Mouse (Mus musculus) kidney, adult 18-20 months (tissue): Measurements from ENCODE around the gene Tnfaip1.

Experiments used
- DNase-seq: peaks from one replicate; pipeline ENCODE4 v3.0.0; 2021

Gene Tnfaip1

DNA sequence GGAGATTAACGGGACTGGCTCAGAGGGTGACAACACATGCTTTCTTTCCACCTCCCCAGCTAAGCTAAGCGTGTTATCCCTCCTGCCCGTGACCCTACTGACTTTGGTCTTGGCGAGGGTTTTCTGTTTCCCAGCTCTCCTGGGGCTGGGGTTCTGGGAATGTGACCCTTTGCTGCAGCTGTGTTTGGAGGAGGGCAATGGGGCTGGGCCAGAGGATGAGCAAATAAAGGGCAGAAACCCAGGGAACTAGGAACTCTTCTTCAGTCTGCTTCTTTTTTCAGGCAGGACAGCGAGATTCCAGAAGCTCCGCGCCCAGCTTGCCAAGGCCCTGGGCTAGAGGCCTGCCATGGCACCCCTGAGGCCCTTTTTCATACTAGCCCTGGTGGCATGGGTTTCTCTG lies 37.1 kb downstream of the Tnfaip1 start, which contains the start of gene Vtn:
Gene Vtn, plus strand, starts transcription at position 88 of the 400 bp plus-strand sequence.
- no peak for DNase-seq

DNA sequence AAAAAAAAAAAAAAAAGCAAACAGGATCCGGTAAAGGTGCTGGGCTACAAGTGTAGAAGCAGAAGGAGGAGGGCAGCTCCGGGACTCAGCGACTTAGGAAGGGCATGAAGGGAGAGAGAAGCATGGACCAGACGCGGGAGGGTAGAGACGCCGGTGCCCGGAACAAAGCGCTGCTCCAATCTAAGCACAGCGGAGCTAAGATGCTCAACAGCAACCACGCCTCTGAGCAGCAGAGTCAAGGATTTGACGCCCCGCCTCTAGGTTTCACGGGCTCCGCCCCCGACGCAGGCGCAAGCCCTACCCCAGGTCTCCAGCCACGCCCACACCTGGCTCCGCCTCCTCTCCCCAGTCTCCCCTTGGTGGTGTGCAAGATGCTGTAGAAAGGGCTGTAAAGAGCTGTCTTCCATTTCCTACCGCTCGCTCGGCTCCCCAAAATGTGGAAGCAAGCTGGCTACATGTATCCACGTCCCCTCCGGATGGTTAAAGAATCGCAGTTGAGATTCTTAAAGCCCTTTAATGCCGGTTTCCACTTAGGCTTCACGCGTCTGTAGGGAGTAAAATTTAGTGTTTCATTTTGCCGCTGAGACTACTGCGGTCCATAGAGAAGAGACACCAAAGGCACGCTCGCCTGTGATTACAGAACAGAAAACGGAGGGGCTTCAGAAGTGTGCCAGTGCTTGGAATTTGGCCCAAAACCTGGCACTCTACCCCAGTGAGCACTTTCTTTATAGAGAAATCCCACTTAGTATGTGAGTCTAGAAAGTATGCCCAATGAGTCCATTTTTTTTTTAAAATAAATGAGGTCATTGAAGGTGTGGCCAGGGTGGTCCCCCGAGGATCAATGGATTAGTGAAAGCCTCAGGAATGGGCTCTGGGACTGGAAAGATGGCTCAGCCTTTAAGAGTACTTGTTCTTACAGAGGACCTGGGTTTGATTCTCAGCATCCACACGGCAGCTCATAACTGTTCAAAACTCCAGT lies 38.3 kb downstream of the Tnfaip1 start, which contains the start of gene Sarm1:
Gene Sarm1, minus strand, starts transcription at position 211 of the 979 bp plus-strand sequence.
- peak; percentile 93 for DNase-seq

DNA sequence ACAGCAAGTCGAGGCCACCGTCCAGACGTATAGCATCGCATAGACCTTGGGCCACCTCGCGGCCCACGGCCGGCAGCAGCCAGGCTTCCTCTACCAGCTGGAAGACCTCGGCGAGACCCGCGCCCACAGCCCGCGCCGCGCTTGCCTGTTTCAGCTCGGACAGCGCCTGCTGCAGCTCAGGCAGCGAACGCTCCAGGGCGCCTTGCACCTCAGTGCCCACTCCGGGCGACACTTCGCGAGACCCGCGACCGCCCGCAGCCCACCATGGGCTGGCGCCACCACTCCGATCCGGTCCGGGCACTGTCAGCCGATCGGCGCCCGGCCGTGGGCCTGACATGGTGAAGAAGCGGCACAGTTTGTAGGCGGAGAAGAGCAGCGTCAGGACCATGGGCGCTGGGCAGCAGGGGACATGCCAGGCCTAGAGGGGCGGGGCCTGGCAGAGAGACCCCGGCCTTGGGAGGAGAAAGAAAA lies 39.0 kb downstream of the Tnfaip1 start:
- peak; percentile 18 for DNase-seq

DNA sequence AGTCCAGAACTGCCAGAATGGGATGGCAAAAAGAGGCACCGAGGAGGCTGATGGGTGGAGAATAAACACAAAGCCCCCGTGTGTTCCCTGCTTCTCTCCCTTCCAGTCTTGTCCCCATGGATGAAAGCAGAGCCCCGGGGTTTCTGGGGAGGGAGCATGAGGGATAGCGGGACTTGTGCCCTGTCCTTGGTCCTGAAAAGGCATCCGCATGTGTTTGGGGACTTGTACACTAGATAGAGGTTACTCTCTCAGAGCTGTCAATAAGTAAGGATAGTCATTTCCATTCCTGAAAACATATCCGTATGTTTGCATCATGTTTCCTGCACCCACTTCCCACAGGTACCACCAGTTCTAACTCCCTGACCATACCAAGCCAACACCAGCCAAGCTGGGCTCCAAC lies 40.2 kb downstream of the Tnfaip1 start:
- no peak for DNase-seq

DNA sequence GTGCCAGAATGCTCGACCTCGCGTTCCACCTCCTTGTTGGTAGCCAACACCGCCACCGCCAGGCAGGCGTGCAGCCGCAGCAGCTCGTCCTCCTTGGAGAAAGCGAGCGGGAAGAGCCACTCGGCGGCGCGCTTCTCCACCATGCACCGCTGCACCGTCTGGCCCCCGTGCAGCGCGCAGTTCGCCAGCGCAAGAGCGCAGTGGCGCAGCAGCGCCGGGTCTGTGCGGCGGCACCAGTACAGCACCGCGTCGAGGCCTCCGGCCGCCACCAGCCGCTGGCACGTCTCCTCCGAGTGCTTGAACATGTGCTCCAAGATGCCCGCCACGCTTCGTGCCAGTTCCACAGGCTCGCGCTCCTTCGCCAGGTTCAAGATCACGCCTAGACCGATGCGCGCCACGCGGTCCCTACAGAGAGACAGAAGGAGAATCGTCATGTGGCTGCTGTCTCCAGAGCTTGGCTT lies 45.3 kb downstream of the Tnfaip1 start:
- peak; percentile 23 for DNase-seq

DNA sequence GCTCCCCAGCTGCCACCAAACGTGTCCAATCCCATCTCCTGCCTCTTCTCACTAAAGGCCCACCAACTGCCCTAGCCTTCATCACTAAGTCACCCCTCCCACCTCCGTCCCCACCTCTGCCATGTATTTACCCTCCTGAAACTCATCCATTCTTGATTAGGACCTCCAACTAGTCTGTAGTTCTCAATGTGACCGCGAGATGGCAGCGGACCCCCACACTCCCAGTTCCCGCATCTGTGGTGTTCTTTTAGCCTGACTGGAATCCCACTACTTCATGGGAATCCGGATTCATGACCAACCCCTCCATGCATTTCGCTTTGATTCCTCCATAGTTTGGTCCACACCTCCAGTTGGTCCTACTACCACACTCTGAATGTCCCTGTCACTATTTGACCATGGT lies 48.0 kb downstream of the Tnfaip1 start:
- peak; percentile 82 for DNase-seq

DNA sequence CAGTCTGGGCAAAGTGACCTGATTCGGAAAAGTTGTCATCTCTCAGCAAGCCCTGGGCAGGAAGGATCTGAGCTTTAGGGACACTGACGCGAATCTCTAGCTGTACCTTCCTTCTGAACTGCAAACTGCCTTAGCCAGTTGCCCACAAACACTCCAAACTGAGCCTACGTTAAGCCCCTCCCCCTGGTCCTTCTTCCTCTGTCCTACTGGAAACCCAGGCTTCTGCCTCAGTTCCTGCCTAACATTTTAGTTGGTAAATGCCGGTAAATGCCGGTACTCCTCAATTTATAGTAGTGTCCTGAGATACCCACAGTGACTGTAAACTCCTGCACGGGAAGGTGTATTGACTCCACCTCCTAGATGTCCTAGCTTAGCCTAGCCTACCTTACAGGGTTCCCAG lies 52.5 kb downstream of the Tnfaip1 start:
- no peak for DNase-seq

DNA sequence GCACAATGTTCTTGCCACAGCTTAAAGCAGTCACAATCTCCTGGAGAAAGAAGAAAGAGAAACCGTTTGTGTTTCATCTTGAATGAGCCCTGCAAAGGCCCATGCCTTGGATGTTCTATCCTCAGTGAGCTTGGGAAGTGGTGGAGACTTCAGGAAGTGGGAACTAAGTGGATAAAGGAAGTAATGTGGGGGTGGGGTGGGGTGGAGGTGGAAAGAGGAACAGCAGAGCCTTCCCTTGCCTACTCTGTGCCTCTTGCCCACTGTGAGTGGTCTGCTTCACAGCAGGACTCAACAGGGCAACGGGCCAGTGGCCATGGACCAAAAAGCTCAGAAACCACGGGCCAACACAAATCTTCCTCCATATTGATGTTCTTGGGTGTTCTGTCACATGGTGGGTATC lies 60.8 kb downstream of the Tnfaip1 start:
- no peak for DNase-seq
